Mouse (Mus musculus) adrenal gland, postnatal 25 days (tissue): ENCODE data around the gene Dido1. TPM values are rescaled to one million over a fixed set of nuclear protein-coding genes. Genes with fewer than 3 reads are reported as not detected.

Experiments
- DNase-seq: peaks from one replicate; pipeline ENCODE4 v3.0.0; 2021; ENCODE audit warnings: mixed read lengths
- long read RNA-seq: library from polyadenylated mRNA; stranded (forward); transcript quantifications from one replicate; pipeline ENCODE4 v2.0.0, GENCODE M21; 2021
- total RNA-seq: library from RNA; stranded (reverse); gene quantifications from 2 replicates; pipeline ENCODE4 v1.2.3, GENCODE M21; 2021

Gene Dido1
- 49.8 and 53.0 TPM in 2 replicates for total RNA-seq
- long read RNA-seq, full-length matches to known transcripts = 3 of 27 reads
- long read RNA-seq, partial matches to known transcripts = 3 of 27 reads
- long read RNA-seq, other reads (novel, unspliced or antisense) = 21 of 27 reads

DNA sequence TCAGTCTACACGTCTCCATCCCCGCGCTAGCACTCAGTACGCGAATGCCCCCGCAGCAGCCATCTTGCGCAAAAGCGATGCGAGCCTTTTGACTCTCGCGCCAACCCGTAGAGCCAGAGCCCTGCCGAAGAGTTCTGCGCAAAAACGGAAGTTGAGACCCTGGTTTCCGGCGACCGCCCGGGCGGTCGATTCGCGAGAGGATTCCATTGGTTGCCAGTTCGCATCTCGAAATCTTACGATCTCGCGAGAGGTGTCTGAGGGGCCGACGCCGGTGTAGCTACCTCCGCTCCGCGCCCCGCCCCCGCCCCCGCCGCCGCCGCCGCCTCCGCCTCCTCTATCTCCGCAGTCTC, at the start of gene Dido1, which contains the start of gene Gid8:
TSS of gene Dido1 (minus strand) at position 77 of the 350 bp plus-strand sequence.
TSS of gene Gid8 (plus strand) at position 195 of the 350 bp plus-strand sequence.
- DNase-seq = peak; percentile 95

- no peak for DNase-seq
Measured at GRCm38 (mm10) chr2:180758513-180759263, 48.9 kb upstream of the Dido1 start.

GRCm38 (mm10) chr2:180756786-180757185, 47.0 kb upstream of the Dido1 start:
- no peak for DNase-seq

DNA sequence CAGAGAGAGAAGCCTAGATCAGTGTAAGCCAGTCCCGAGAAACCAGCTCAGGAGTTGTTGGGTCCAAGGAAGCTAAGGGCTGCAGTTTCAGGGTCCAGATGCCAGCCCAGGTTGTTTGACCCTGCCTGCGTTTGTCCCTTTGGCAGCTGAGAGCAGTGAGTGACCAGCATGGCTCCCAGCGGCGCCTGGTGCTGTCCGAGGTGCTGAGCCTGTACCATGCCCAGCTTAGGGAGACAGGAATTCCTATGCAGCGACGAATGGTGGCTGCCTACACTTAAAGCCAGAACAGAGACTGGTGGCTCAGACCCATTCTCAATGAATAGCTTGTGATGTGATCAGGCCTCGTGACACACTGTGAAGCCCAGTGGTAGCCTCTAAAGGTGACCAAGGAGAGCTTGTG, 46.1 kb upstream of the Dido1 start:
- DNase-seq = peak; percentile 70

DNA sequence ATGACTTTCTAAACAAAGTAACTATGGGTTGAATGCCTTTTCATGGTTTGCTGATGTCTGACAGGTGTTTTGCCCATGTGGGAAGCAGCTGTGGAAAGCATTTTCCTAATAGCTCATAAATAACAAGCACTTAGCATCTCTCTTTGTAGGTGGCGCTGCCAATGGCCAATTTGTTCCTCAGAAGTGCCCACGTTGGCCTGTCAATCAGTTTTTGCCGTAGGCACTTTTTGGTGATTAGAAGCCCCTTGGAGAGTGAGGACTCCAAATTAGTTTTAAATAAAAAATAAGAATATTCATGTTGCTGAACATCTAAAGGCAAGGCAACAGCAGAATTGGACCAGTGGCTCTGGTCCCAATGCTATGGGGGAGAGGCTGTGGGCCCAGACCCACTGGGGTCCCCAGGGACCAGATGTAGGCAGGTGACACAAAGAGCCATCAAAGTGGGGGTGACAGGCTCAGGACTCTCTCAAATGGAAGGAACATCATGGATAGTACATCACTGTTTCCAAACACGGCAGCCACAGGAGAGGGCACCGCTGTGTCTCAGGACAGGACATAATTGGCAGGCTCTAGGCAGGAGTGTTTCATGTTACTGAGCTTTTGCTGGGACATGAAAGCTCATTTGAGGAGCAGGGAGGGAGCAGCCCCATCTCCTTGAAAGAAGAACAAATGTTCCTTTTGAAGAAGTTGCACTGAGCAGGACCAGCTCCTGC, 45.3 kb upstream of the Dido1 start:
- DNase-seq = no peak

- no peak for DNase-seq
Measured at GRCm38 (mm10) chr2:180748904-180749303, 39.1 kb upstream of the Dido1 start.

DNA sequence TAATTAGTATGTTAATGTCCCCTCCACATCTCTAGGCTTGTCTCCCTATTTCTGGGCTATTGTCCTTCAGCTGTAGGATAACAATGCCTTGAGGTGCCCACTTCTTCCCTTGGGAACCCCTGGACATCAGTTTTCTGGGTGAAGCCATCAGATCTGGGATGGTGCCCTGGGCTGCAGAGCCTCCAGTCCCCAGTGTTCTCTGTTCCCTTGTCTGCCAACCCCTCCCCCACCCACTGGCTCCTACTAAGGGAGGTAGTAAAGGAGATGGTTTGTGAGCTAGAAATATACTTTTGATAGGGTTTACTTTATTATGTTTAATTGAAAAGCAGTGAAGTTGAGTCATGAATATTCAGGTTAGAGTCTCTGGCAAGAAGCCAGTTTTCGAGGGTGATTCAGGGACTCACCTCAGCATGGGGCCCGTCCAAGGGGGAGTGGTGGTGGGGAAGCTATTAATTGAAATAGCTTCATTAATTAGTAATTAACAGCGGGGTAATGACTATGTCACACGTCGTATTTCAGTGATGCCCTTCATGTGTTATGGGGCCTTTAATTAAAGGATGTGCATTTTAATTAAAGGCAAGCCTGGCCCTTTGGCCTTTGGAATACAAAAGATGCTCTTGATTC, 36.9 kb upstream of the Dido1 start:
- no peak for DNase-seq

DNA sequence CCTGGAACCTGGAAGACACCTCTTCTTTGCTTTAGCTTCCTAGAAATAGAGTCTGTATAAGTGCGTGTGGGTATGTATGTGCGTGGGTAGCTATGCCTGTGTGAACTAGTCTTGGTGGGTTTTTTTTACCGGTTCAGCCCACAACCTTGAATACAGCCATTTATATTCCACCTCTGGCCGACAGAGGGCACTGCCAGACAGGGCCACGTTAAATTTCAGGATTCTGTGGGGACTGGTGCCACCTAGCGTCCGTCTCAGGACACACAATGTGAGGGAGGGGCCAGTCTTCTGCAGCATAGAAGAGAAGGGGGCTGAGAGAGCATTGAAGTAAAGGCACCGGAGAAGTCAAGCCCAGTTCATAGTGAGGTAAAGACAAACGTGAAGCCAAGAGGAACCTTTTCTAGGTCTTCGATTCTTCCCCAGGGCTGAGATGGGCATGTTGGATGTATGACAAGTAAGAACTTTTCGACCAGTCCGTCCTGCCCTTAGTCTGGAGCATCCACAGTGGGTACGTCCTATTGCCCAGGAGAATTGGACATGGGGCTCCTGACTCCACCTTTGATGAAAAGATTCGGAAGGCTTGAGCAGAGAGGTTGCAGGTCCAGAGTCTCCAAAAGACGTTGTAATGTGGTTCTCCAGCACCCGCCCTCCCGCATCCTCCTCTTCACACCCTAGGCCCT, 35.6 kb upstream of the Dido1 start:
- DNase-seq = peak; percentile 81

GRCm38 (mm10) chr2:180743321-180743720, 33.5 kb upstream of the Dido1 start:
- no peak for DNase-seq

- no peak for DNase-seq
Measured at GRCm38 (mm10) chr2:180742820-180743219, 33.0 kb upstream of the Dido1 start.

GRCm38 (mm10) chr2:180741421-180741820, 31.6 kb upstream of the Dido1 start:
- no peak for DNase-seq

DNA sequence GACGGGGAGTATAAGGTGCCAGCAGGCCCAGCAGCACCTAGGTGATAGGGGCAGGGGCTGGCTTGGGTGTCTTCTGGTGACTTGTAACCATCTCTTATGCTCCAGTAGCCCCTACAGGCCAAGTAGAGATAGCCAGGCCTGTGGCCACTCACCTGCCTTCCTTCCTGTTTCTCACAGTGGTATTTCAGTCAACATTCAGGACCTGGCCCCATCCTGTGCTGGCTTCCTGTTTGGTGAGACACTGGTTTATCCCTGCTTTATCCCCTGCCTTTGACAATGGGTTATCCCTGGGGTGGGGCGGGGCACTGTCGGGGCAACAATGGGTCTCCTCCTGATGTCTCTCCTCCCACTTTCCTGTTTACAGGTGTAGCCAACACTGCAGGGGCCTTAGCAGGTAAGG, 30.6 kb upstream of the Dido1 start:
- no peak for DNase-seq

GRCm38 (mm10) chr2:180737984-180738383, 28.2 kb upstream of the Dido1 start:
- DNase-seq = no peak

DNA sequence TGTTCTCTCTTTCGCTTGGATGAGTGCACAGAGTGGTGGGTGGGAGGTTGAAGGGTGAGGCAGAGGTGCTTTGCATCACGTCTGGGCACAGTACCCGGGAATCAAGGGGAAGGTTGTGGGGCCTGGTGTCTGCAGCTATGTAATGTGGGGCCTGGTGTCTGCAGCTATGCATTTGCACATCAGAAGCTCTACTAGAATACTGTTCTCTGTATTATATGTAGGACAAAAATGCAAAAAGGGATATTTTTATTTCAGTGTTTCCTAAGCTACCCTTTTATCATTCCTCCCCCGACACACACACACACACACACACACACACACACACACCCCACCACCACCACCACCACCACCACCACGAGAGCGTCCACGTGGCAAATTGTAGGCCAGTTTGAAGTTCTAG, 25.4 kb upstream of the Dido1 start:
- no peak for DNase-seq

DNA sequence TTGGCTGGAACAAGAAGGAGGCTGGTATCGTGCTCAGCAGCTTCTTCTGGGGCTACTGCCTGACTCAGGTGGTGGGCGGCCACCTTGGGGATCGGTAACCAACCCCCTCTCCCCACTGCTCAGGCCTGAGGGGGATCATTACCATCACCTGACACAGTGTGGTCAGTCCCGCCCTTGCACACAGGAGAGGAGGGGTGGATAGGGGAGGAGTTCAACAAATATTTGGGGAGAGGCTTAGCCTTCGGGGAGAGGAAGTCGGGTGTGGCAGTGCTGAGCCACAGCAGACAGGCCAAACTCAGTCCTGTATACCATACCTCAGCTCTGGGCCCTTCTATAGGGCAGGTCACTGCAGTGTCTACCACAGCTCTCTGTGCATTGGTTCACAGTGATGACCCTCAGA, 22.2 kb upstream of the Dido1 start:
- no peak for DNase-seq

GRCm38 (mm10) chr2:180731036-180731435, 21.2 kb upstream of the Dido1 start:
- DNase-seq = peak; percentile 46

DNA sequence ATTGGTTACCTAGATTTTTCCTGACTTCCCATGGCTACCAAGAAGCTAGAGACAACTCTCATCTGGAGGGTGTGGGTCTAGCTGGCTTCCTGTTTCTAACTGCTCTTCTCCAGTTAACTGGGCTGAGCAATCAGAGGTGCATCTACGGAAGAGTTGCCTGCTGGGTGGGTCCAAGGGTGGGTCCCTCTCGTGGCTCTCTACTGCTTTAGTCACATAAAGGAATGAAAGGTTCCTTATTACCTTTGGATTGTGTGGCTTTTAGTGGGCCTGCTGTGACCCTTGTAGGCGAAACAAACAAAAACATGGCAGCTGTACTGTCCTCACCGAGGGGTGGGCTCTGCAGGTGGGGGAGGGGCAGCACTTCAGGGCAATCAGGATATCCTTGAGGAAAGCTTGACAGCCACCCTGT, 17.8 kb upstream of the Dido1 start:
- no peak for DNase-seq

DNA sequence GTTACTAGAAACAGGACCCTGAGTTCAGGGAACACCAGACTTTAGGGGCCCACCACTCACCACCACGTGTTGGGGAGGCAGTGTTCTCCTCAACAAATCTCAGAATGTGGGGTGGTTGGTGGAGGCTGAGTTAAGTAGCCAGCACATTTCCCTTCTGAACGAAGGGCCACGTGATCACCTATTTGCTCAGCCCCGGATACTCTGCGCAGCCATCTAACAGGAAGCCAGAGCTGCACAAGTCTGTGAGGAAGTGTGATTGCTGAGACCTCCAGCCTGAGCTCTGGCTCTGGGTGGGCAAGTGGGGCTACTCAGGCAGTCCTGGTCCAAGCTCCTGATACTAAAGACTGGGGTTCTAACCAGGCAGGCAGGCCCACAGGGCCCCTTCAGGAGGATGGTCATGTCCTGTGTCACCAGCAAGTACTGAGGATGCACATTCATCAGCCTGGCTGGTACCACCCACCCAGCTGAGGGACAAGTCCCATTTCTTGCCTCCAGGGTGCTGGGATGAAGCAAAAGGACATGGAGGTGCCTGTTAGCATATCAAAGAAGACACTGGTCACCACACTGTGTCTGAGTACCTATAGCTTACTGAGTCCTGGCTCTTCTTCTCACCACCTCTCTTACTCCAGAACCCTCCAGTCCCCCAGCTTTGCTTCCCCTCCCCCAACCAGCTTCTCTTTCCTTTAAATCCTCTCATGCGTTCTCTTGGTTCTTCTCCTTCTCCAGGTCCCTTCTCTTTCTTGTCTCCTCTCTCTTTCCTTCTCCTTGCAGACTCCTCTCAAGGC, 17.1 kb upstream of the Dido1 start:
- DNase-seq = no peak

- no peak for DNase-seq
Measured at GRCm38 (mm10) chr2:180725856-180726629, 16.2 kb upstream of the Dido1 start.

DNA sequence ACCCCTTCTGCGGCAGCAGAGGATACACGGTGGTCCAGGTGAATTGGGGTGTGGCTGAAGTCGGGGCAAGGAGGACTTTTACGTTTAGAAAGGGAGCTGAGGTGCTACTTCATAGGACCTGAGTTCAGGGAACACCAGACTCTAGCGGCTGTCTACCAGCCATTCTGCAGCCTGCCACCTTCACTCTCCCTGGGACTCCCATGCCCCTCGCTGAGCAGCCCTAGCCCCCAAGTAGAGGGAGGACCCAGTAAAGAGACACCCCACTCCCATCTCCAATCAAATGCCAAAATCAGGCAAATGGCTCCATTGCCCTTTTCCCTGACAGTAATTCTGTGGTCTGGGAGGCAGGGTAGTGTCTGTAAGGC, 15.6 kb upstream of the Dido1 start:
- DNase-seq = no peak
